Mouse (Mus musculus) ES-E14 (cell line): ENCODE measurements around the gene Olfr25. TPM values are rescaled to one million over a fixed set of nuclear protein-coding genes. Genes with fewer than 3 reads are reported as not detected.

Source experiments
- total RNA-seq: library from RNA; depleted of rRNA; stranded (reverse); fragments of 300-350 nt; gene quantifications from 2 replicates; pipeline ENCODE4 v1.2.3, GENCODE M21; 2012; rRNA removed

Gene Olfr25
- total RNA-seq, 1 experiment: not detected

Other genes starting within 250 kb of the Olfr25 start
- not detected in 2 replicates for gene Olfr887, start 245.0 kb upstream of the Olfr25 start, total RNA-seq
- not detected in 2 replicates for gene Olfr888, start 220.9 kb upstream of the Olfr25 start, total RNA-seq
- gene Olfr889, start 213.9 kb upstream of the Olfr25 start, total RNA-seq: 0.27 and 0.48 TPM in 2 replicates
- gene Olfr890, start 186.5 kb upstream of the Olfr25 start, total RNA-seq: not detected in 2 replicates
- not detected in 2 replicates for gene Olfr891, start 148.2 kb upstream of the Olfr25 start, total RNA-seq
- gene Olfr893, start 120.7 kb upstream of the Olfr25 start, total RNA-seq: not detected in 2 replicates
- not detected in 2 replicates for gene Olfr894, start 111.0 kb upstream of the Olfr25 start, total RNA-seq
- gene Olfr143, start 76.3 kb upstream of the Olfr25 start, total RNA-seq: not detected in 2 replicates
- gene Olfr895, start 61.2 kb upstream of the Olfr25 start, total RNA-seq: not detected in 2 replicates
- gene Olfr896-ps1, start 38.0 kb upstream of the Olfr25 start, total RNA-seq: not detected in 2 replicates
- gene Olfr898, start 19.4 kb downstream of the Olfr25 start, total RNA-seq: not detected in 2 replicates
- gene Olfr250, start 37.8 kb downstream of the Olfr25 start, total RNA-seq: not detected in 2 replicates
- gene Olfr251, start 48.0 kb downstream of the Olfr25 start, total RNA-seq: not detected in 2 replicates
- gene Olfr147, start 72.6 kb downstream of the Olfr25 start, total RNA-seq: 0.49 and 0.53 TPM in 2 replicates
- gene Olfr901, start 100.4 kb downstream of the Olfr25 start, total RNA-seq: 0.26 and 0.58 TPM in 2 replicates
- gene Olfr902, start 118.6 kb downstream of the Olfr25 start, total RNA-seq: not detected in 2 replicates
- not detected in 2 replicates for gene Olfr904, start 134.1 kb downstream of the Olfr25 start, total RNA-seq
- not detected in 2 replicates for gene Olfr905, start 142.0 kb downstream of the Olfr25 start, total RNA-seq
- gene Olfr906, start 158.0 kb downstream of the Olfr25 start, total RNA-seq: not detected in 2 replicates
- gene Olfr907, start 166.7 kb downstream of the Olfr25 start, total RNA-seq: not detected in 2 replicates
- not detected in 2 replicates for gene Olfr911-ps1, start 192.5 kb downstream of the Olfr25 start, total RNA-seq
- not detected in 2 replicates for gene Olfr910, start 208.8 kb downstream of the Olfr25 start, total RNA-seq